Mouse (Mus musculus) ES-E14 (cell line): ENCODE measurements around the gene Nanos1.

ENCODE experiments used
- CHD2 ChIP-seq: IDR thresholded peaks from 2 replicates; pipeline ENCODE4 v1.6.1; 2014; ENCODE audit warnings: mild to moderate bottlenecking, low read depth, low read length, inconsistent platforms
- MAFK ChIP-seq: IDR thresholded peaks from 2 replicates; pipeline ENCODE4 v1.6.1; 2014; ENCODE audit warnings: mild to moderate bottlenecking, low read depth, low read length, inconsistent platforms; ENCODE audit not compliant: insufficient read depth
- ZC3H11A ChIP-seq: IDR thresholded peaks from 2 replicates; pipeline ENCODE4 v1.6.1; 2012; ENCODE audit warnings: low read depth, mild to moderate bottlenecking, inconsistent platforms, low read length, borderline replicate concordance
- ZNF384 ChIP-seq: IDR thresholded peaks from 2 replicates; pipeline ENCODE4 v1.6.1; 2012; ENCODE audit warnings: low read depth, low read length, inconsistent platforms

DNA sequence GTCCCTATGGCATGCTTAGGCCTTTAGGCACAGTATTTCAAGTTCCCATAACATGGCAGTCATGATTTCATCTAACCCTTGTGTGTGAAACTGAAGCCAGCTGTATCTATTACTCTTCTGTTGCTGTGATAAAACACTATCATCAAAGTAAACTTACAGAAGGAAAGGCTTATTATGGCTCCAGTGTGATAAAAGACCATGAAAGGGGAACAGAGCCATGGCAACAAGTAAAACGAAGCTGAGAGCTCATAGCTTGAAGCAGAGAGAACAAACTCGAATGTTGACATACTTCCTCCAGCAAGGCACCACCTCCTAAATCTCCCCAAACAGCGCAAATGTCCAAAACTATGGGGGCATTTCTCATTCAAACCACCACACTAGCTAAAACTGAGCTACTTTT lies 45.6 kb upstream of the Nanos1 start:
- TF ChIP-seq CHD2 (no peak), ZC3H11A (no peak), ZNF384 (no peak), MAFK (no peak)
